Mouse (Mus musculus) spleen, postnatal 10 days (tissue): Measurements from ENCODE around the gene Gm49320.
A peak's percentile ranks its signal among the peaks of the same experiment; 100 is the strongest.

Experiments used
- DNase-seq, 2 experiments: peaks; one replicate each; pipeline ENCODE4 v3.0.0; 2021 to 2022; ENCODE audit warnings: low spot score in 2 of 2

Gm49320 gene

GRCm38 (mm10) chr8:4238434-4239192, at the start of gene Gm49320, which contains the start of gene Map2k7:
Gene Gm49320 (plus strand): TSS chr8:4238865.
Gene Map2k7 (plus strand): TSS chr8:4238740.
- peak; percentile 96 to 99 for DNase-seq

DNA sequence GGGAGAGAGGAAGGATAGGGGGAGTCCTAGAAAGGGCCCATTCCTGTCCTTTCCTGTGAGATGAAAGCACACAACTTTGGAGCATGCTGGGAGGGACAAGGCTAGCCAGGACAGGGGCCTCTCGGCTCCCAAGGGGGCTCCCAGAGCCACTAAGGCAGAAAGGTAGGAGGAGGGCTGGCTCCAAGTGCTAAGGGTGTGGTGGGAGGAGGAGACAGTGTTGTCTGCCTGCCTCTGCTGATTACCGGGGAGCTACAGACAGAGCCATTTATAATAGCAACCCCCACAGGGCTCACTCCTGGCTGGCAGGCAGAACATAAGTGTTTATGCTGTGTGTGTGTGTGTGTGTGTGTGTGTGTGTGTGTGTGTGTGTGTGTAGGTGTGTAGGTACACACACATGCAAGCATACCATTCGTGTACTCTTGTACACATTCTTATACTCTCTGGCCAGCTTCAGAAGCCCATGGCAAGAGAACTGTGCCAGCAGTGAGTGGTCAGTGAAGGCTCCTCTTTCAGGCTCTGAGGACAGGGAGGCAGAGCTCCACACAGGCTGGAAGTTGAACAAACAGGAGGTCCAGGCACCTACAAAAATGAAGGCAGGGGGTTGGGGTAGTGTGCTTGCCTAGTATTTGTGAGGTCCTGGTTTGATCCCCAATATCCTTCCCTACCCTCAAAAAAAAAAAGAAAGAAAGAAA, 49.5 kb upstream of the Gm49320 start:
- DNase-seq: peak; percentile 31 to 49

GRCm38 (mm10) chr8:4192305-4192704, 46.4 kb upstream of the Gm49320 start:
- no peak for DNase-seq

GRCm38 (mm10) chr8:4192807-4193587, 45.7 kb upstream of the Gm49320 start:
- peak; percentile 75 to 89 for DNase-seq

GRCm38 (mm10) chr8:4193588-4193894, 45.1 kb upstream of the Gm49320 start:
- no peak for DNase-seq

GRCm38 (mm10) chr8:4201321-4201720, 37.3 kb upstream of the Gm49320 start:
- no peak for DNase-seq

GRCm38 (mm10) chr8:4205246-4206123, 33.2 kb upstream of the Gm49320 start:
- DNase-seq: no peak

DNA sequence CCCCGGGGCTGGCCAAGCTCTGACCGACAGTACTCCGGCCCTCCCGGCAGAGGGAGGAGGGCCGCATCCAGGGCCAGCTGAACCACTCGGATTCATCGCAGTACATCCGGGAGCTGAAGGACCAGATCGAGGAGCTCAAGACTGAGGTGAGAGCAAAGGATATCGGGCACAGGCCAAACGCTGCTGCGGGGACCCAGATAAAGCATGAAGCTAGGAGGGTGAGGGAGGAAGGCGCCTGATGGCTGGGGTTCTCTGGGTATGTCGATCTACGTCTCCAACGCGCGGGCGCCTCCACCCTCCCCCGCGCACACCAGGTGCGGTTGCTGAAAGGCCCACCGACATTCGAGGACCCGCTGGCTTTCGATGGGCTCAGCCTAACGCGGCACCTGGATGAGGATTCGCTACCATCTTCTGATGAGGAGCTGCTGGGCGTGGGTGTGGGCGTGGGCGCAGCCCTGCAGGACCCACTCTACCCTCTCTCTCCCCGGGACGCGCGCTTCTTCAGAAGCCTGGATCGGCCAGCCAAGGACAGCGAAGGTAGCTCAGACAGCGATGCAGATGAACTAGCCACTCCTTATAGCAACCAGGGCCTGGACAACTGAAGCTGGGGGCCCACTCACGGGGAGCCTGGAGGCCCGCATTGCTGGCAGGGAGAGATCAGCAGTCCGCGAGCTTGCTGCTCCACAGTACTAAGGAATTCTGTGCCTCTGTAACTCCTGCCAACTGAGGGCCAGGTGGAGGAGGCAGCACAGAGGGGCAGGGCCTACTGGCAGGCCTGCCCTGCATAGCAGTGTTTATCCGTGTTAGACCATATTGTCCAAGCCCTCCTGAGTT, 32.3 kb upstream of the Gm49320 start:
- DNase-seq: no peak

- no peak for DNase-seq
These were observed 31.7 kb upstream of the Gm49320 start for GRCm38 (mm10) chr8:4207016-4207350.

- no peak for DNase-seq
These were observed 27.6 kb upstream of the Gm49320 start for GRCm38 (mm10) chr8:4211097-4211496.

GRCm38 (mm10) chr8:4212809-4213209, 25.9 kb upstream of the Gm49320 start:
- DNase-seq: no peak

DNA sequence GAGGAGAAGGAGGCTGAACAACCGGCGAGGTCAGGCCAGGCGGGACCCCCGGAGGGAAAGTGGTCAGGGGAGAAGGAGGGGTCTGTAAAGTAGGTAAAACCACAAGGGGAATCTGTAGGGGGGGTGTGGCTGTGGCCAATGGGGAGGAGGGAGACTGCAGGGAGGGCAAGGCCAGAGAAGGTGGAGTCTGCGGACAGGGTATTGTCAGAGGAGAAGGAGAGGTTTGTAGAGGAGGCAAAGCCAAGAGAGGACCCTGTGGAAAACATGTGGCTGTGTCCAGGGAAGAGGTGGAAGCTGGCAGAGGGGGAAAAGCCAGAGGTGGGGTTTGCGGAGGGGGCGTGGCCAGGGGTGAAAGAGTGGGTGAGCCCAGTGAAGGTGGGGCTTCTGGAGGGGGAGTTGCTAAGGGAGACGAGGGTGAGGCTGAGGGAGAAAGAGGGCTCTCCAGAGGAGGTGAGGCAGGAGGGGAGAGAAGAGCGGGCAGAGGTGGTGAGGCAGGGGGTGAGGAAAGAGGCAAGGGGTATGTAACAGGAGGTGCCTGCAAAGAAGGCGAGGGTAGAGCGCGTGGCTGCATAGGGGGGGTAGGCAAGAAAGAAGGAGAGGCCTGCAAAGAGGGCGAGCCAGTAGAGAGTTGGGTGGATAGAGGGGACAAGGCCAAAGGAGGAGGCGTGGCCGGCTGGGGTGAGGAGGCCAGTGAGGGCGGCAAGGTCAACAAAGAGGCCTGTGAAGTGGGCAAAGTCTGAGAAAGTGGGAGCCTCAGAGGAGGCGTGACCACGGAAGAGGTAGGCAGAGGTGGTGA, 25.3 kb upstream of the Gm49320 start:
- DNase-seq: peak in 1 of 2 experiments; percentile 48

GRCm38 (mm10) chr8:4214006-4214980, 24.4 kb upstream of the Gm49320 start:
- peak in 1 of 2 experiments; percentile 67 for DNase-seq

DNA sequence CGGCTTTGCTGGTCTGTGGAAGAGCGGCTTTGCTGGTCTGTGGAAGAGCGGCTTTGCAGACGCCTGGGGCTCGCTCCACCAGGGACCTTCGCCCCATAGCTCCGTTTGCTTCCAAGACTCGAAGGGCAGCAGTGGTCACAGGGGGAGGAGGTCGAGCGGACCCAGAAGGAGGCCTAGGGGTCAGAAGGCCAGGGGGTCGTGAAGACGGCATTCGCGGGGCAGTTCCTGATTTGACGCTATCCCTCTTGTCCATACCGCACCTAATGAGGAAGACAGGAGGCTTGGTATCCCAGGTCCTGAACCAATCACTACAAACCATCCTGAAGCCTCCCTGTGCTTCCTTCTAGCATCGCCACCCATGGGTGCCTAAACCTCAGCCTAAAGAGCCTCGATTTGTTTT, 22.4 kb upstream of the Gm49320 start:
- no peak for DNase-seq

- DNase-seq: no peak
These were observed 21.7 kb upstream of the Gm49320 start, which contains the start of gene Prr36 for GRCm38 (mm10) chr8:4216791-4217621. Gene Prr36 (minus strand): TSS chr8:4217459.

DNA sequence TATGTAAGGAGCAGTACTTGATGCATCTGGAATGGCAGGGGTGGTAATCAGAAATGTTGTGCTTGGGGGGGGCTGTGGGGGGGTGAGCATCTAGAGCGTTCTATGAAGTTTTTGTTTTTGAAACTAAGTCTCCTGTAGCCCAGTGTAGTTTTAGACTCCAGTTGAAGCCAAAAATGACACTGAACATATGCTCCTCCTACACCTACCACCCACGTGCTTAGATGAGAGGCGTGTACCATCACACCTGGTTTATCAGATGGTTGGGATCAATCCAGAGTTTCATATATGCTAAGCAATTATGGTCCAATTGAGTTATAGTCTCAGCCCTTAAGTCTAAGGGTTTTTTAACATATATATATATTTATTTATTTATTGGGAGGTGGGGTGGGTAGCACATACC, 19.0 kb upstream of the Gm49320 start:
- no peak for DNase-seq

DNA sequence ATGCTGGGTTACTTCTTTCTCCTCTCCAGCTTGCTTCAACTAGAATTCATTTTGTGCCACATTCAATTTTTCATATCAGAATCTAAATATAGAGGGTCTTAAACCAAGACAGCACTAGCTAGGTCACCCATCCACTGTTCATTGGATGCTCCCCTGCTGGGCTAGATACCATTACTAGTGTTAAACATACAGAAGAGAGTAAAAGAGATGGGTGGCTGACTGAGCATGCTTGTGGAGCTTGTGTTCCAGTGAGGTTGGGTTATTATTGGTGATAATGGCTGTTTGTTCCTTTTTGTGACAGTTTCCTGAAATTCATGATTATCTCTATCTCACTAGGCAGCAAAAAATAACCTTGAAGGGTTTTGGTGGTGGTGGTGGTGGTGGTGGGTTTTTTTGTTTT, 16.6 kb upstream of the Gm49320 start:
- no peak for DNase-seq

- no peak for DNase-seq
These were observed 12.3 kb upstream of the Gm49320 start for GRCm38 (mm10) chr8:4226323-4226722.
